Mouse (Mus musculus) midbrain, embryonic 10.5 days (tissue): ENCODE measurements around the gene Ipo8. TPM values are rescaled to one million over a fixed set of nuclear protein-coding genes. Genes with fewer than 3 reads are reported as not detected.

ENCODE experiments used
- DNase-seq: peaks from one replicate; pipeline ENCODE4 v3.0.0-alpha.2; 2017; ENCODE audit warnings: low spot score
- H3K27ac ChIP-seq: fragments of 300-500 bp; sonication (generic); replicated peaks from 2 replicates; pipeline ENCODE4 v1.5.1; 2016; ENCODE audit warnings: mild to moderate bottlenecking
- H3K27me3 ChIP-seq: fragments of 300-500 bp; sonication (generic); 2 replicates; pipeline ENCODE4 v1.6.1; 2016; ENCODE audit warnings: low read depth, mild to moderate bottlenecking; ENCODE audit not compliant: poor library complexity, severe bottlenecking
- H3K36me3 ChIP-seq: fragments of 300-500 bp; sonication (generic); 2 replicates; pipeline ENCODE4 v1.6.1; 2016; ENCODE audit warnings: mild to moderate bottlenecking, moderate library complexity
- H3K4me1 ChIP-seq: fragments of 300-500 bp; sonication (generic); 2 replicates; pipeline ENCODE4 v1.6.1; 2016
- H3K4me3 ChIP-seq: fragments of 300-500 bp; sonication (generic); 2 replicates; pipeline ENCODE4 v1.5.1; 2016; ENCODE audit warnings: mild to moderate bottlenecking, moderate library complexity
- H3K9me3 ChIP-seq: fragments of 300-500 bp; sonication (generic); replicated peaks from 2 replicates; pipeline ENCODE4 v1.6.1; 2016; ENCODE audit warnings: mild to moderate bottlenecking
- WGBS: fragments of 180-500 bp; shearing (Covaris S2); methylation state at CpG from one replicate; pipeline ENCODE4 v1.1.7; 2016; 5-methylcytosine and 5-hydroxymethylcytosine counted together
- polyA plus RNA-seq: library from polyadenylated mRNA; unstranded; fragments of >200 nt; fragmentation: Nextera tagmentation; extraction: Ambion mirVana; gene quantifications from 2 replicates; pipeline ENCODE4 v1.2.1, GENCODE M21; 2016

Gene Ipo8
- polyA plus RNA-seq, result 29.7 and 30.2 TPM in 2 replicates

- H3K27ac ChIP-seq, result peak within 1 kb of the TSS; percentile 91
- H3K9me3 ChIP-seq, result 0 out of 2 replicates have a peak, but pooled peaks cover 3% of the 10 kb centered on the region
- peak within 1 kb of the TSS; percentile 86 for H3K4me3 ChIP-seq
- H3K4me1 ChIP-seq, result peaks cover 27% of the 10 kb centered on the region
- no peaks in the 10 kb centered on the region for H3K27me3 ChIP-seq
- peaks cover 14% of the 10 kb centered on the region; the same call in 1 of the 2 replicates for H3K36me3 ChIP-seq
- peak; percentile 94 for DNase-seq
- WGBS, result under 1% methylated on average over 47 of the region's 47 CpGs
Observed at GRCm38 (mm10) chr6:148830748-148831727, at the start of gene Ipo8. Ipo8 (minus strand) TSS chr6:148831467.

DNA sequence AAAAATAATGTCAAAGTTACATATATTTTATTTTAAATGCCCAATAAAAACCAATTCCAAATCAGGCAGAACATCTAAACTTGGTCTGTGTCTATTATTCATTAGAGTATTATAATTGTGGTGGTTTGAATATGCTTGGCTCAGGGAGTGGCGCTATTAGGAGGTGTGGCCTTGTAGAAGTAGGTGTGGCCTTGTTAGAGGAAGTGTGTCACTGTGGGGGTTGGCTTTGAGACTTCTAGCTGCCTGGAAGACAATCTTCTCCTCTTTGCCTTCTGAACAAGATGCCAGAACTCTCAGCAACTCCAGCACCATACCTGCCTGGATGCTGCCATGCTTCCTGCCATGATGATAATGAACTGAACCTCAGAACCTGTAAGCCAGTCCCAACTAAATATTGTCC is 42.6 kb upstream of the Ipo8 start:
- Histone ChIP-seq H3K9me3 (no peaks in the 10 kb centered on the region), H3K36me3 (peaks cover 17% of the 10 kb centered on the region), H3K4me3 (no peak overlapping the region), H3K27ac (no peak overlapping the region), H3K4me1 (no peaks in the 10 kb centered on the region), H3K27me3 (no peaks in the 10 kb centered on the region)
- WGBS, result 85% methylated on average over 1 of the region's 1 CpGs
- DNase-seq, result no peak

- DNase-seq, result no peak
- Histone ChIP-seq H3K9me3 (no peaks in the 10 kb centered on the region), H3K36me3 (peaks cover 34% of the 10 kb centered on the region), H3K4me3 (no peak overlapping the region), H3K27ac (no peak overlapping the region), H3K4me1 (no peaks in the 10 kb centered on the region), H3K27me3 (no peaks in the 10 kb centered on the region)
Observed at GRCm38 (mm10) chr6:148845629-148846028, 14.4 kb upstream of the Ipo8 start.

- peaks cover 17% of the 10 kb centered on the region for H3K36me3 ChIP-seq
- WGBS, result 82% methylated on average over 1 of the region's 1 CpGs
- no peaks in the 10 kb centered on the region for H3K9me3 ChIP-seq
- H3K4me1 ChIP-seq, result no peaks in the 10 kb centered on the region
- DNase-seq, result no peak
- no peak overlapping the region for H3K4me3 ChIP-seq
- H3K27me3 ChIP-seq, result no peaks in the 10 kb centered on the region
- H3K27ac ChIP-seq, result no peak overlapping the region
Observed at GRCm38 (mm10) chr6:148841760-148842159, 10.5 kb upstream of the Ipo8 start.

DNA sequence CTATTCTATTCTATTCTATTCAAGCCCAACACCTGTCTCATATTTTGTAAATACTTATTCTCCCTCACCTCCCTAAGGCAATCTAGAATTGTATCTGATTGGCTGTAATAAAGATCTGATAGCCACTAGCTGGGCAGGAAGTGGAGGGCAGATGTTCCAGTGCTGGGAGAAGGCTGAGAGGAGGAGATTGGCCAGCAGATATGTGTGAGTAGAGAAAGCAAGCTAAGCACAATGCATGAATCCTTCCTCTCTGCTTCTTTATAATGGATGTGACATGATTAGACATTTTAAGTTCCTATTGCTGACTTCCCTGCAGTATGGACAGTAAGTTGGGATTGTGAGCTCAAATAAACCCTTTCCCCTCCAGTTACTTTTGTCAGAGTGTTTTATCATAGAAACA is 7.2 kb upstream of the Ipo8 start:
- DNase-seq, result no peak
- Histone ChIP-seq H3K36me3 (peaks cover 12% of the 10 kb centered on the region; the same call in 1 of the 2 replicates), H3K27me3 (no peaks in the 10 kb centered on the region)

DNA sequence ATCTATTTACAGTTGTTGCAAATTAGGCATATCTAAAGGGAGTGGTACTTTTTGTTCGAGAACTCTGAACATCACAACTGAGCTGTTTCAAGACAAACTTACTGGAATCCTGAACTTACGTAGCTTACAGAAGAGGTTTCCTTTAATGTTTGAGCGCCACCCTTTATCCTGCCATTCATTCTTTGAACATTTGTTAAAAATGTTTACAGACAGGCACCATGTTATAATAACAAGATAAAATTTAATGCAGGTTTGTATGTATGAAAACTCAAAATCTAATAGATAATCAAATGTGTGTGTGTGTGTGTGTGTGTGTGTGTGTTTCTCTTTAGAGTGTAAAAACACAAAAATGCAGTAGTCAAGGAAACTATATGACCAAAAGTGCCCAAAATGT is 458 bp upstream of the Ipo8 start:
- Histone ChIP-seq H3K4me1 (peaks cover 27% of the 10 kb centered on the region), H3K4me3 (peak overlapping the region; percentile 86), H3K27me3 (no peaks in the 10 kb centered on the region), H3K27ac (peak overlapping the region; percentile 91), H3K9me3 (0 out of 2 replicates have a peak, but pooled peaks cover 3% of the 10 kb centered on the region), H3K36me3 (peaks cover 14% of the 10 kb centered on the region; the same call in 1 of the 2 replicates)
- DNase-seq, result no peak
- 36% methylated on average over 3 of the region's 3 CpGs for WGBS

More for the DNA sequence above, 7.2 kb upstream of the Ipo8 start:
- no peaks in the 10 kb centered on the region for H3K4me1 ChIP-seq
- 0 out of 2 replicates have a peak, but pooled peaks cover 3% of the 10 kb centered on the region for H3K9me3 ChIP-seq
- H3K4me3 ChIP-seq, result no peak overlapping the region
- no peak overlapping the region for H3K27ac ChIP-seq

- Histone ChIP-seq H3K9me3 (0 out of 2 replicates have a peak, but pooled peaks cover 3% of the 10 kb centered on the region), H3K4me3 (peak overlapping the region; percentile 86), H3K27me3 (no peaks in the 10 kb centered on the region), H3K4me1 (peaks cover 27% of the 10 kb centered on the region), H3K27ac (peak overlapping the region; percentile 91), H3K36me3 (peaks cover 14% of the 10 kb centered on the region; the same call in 1 of the 2 replicates)
- 1% methylated on average over 3 of the region's 3 CpGs for WGBS
- DNase-seq, result no peak
Observed at GRCm38 (mm10) chr6:148830355-148830747, 916 bp downstream of the Ipo8 start.

GRCm38 (mm10) chr6:148826119-148826518 is 5.1 kb downstream of the Ipo8 start:
- Histone ChIP-seq H3K4me1 (peaks cover 18% of the 10 kb centered on the region), H3K27me3 (no peaks in the 10 kb centered on the region), H3K9me3 (no peaks in the 10 kb centered on the region), H3K4me3 (no peak overlapping the region), H3K36me3 (peaks cover 31% of the 10 kb centered on the region), H3K27ac (no peak overlapping the region)
- no peak for DNase-seq
- WGBS, result 90% methylated on average over 4 of the region's 4 CpGs

- 95% methylated on average over 4 of the region's 4 CpGs for WGBS
- Histone ChIP-seq H3K9me3 (no peaks in the 10 kb centered on the region), H3K4me1 (no peaks in the 10 kb centered on the region), H3K27ac (no peak overlapping the region), H3K27me3 (no peaks in the 10 kb centered on the region), H3K4me3 (no peak overlapping the region), H3K36me3 (peaks cover 83% of the 10 kb centered on the region)
- no peak for DNase-seq
Observed at GRCm38 (mm10) chr6:148818624-148819343, 12.5 kb downstream of the Ipo8 start.

- Histone ChIP-seq H3K4me1 (no peaks in the 10 kb centered on the region), H3K36me3 (peaks cover 83% of the 10 kb centered on the region), H3K4me3 (no peak overlapping the region), H3K9me3 (no peaks in the 10 kb centered on the region), H3K27me3 (no peaks in the 10 kb centered on the region), H3K27ac (no peak overlapping the region)
- DNase-seq, result no peak
- 86% methylated on average over 5 of the region's 5 CpGs for WGBS
Observed at GRCm38 (mm10) chr6:148816751-148817150, 14.5 kb downstream of the Ipo8 start.

- Histone ChIP-seq H3K9me3 (no peaks in the 10 kb centered on the region), H3K36me3 (peaks cover 86% of the 10 kb centered on the region), H3K27me3 (no peaks in the 10 kb centered on the region), H3K27ac (no peak overlapping the region), H3K4me3 (no peak overlapping the region), H3K4me1 (no peaks in the 10 kb centered on the region)
- no peak for DNase-seq
- 91% methylated on average over 2 of the region's 2 CpGs for WGBS
Observed at GRCm38 (mm10) chr6:148811117-148811516, 20.1 kb downstream of the Ipo8 start.

GRCm38 (mm10) chr6:148799773-148800172 is 31.5 kb downstream of the Ipo8 start:
- Histone ChIP-seq H3K4me3 (no peak overlapping the region), H3K36me3 (peaks cover 74% of the 10 kb centered on the region), H3K27me3 (no peaks in the 10 kb centered on the region), H3K27ac (no peak overlapping the region), H3K9me3 (no peaks in the 10 kb centered on the region), H3K4me1 (no peaks in the 10 kb centered on the region)
- DNase-seq, result no peak
- 84% methylated on average over 4 of the region's 4 CpGs for WGBS
